Mouse (Mus musculus): ENCODE results near the gene Nudt1.

DNA sequence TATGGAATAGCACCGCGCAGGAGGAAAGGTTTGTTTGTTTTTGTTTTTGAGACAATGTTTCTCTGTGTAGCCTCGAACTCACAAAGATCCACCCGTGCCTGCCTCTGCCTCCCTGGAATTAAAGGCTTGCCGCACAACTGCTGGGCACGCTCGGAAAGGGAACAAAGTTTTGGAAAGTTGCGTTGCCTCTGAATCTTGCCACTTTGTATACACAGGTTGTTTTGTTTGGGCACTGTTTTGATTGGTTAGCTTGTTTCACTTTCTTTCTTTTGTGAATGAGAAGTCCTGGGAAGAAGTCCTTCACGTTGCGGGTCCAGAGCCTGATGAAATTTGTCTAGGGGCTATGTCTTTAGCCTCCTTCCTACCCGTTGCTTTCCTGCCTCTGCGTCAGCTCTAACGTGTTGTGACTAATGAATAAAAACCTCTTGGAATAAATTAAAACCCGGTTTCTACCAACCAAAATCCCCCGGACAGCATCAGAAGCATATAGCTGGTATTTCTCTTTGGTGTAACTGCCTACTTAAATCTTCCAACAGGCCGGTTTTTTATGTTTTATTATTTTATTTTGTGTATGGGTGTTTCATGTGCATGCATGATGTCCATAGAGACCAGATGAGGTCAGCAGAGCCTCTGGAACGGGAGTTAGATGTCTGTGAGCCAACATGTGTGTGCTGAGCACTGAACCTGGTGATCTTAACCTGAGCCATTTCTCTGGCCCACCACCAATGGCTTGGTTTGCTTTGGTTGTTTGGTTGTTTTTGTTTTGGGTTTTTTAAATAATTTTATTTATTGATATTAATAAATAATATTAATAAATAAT, 510 bp downstream of the Nudt1 start:
- TF ChIP-seq CTCF (IDR thresholded peaks at IDR 0.05; ENCODE audit: extremely low read depth, insufficient read depth, insufficient read length, insufficient replicate concordance) (no peak), POLR2A (IDR thresholded peaks at IDR 0.05; ENCODE audit: low read depth, low read length) (no peak)
